Mouse (Mus musculus) heart, adult 2 months (tissue): Measurements from ENCODE around the gene Suco. TPM values are rescaled to one million over a fixed set of nuclear protein-coding genes. Genes with fewer than 3 reads are reported as not detected.

Experiments used
- DNase-seq, 2 experiments: peaks; one replicate each; pipeline ENCODE4 v3.0.0; 2021
- H3K27ac ChIP-seq: fragments of 200-600 bp; 2 replicates; pipeline ENCODE4 v1.8.1; 2022
- H3K27me3 ChIP-seq: fragments of 200-500 bp; 2 replicates; pipeline ENCODE4 v1.6.1; 2012; ENCODE audit warnings: mild to moderate bottlenecking, low read length, inconsistent platforms, mixed read lengths; ENCODE audit not compliant: control insufficient read depth, insufficient read depth
- H3K36me3 ChIP-seq: fragments of 200-500 bp; 2 replicates; pipeline ENCODE4 v1.6.1; 2012; ENCODE audit warnings: low read length, inconsistent platforms; ENCODE audit not compliant: control insufficient read depth, insufficient read depth
- H3K4me1 ChIP-seq: fragments of 200-500 bp; 2 replicates; pipeline ENCODE4 v1.6.1; 2011; ENCODE audit warnings: low read length; ENCODE audit not compliant: control insufficient read depth, insufficient read depth
- H3K4me3 ChIP-seq: fragments of 200-600 bp; 2 replicates; pipeline ENCODE4 v1.8.1; 2022
- H3K79me2 ChIP-seq: fragments of 200-500 bp; replicated peaks from 2 replicates; pipeline ENCODE4 v1.6.1; 2012; ENCODE audit warnings: mild to moderate bottlenecking, inconsistent platforms, low read length, moderate library complexity, mixed read lengths; ENCODE audit not compliant: control insufficient read depth, insufficient read depth
- H3K9ac ChIP-seq: fragments of 200-500 bp; 2 replicates; pipeline ENCODE4 v1.6.1; 2012; ENCODE audit warnings: low read depth, mild to moderate bottlenecking, control low read depth, inconsistent platforms, low read length, mixed read lengths
- CTCF ChIP-seq: fragments of 200-600 bp; IDR thresholded peaks from 2 replicates; pipeline ENCODE4 v1.8.1; 2022; ENCODE audit warnings: antibody characterized with exemption, mild to moderate bottlenecking, moderate library complexity
- EP300 ChIP-seq: fragments of 200-500 bp; IDR thresholded peaks from 2 replicates; pipeline ENCODE4 v1.6.1; 2011; ENCODE audit warnings: low read depth, low read length, control low read depth; ENCODE audit not compliant: insufficient read depth
- POLR2A ChIP-seq: fragments of 200-500 bp; IDR thresholded peaks from 2 replicates; pipeline ENCODE4 v1.6.1; 2011; ENCODE audit warnings: mild to moderate bottlenecking, low read depth, low read length, control low read depth; ENCODE audit not compliant: insufficient read depth
- WGBS: fragments of 180-500 bp; shearing (Covaris S2); methylation state at CpG from one replicate; pipeline ENCODE4 v1.1.7; 2018; 5-methylcytosine and 5-hydroxymethylcytosine counted together
- intact Hi-C: fragments of 180-260 bp; cut with DNase I; formaldehyde crosslinking; loops from one replicate; pipeline ENCODE4 v1.15.1; 2025
- polyA plus RNA-seq: library from polyadenylated mRNA; depleted of rRNA; stranded (reverse); fragments of >200 nt; gene quantifications from 2 replicates; pipeline ENCODE4 v1.2.3, GENCODE M21; 2012
- total RNA-seq, 2 experiments: library from RNA; stranded (reverse); gene quantifications; 2 replicates each; pipeline ENCODE4 v1.2.3; 2021

Gene Suco
- total and polyA plus RNA-seq, 3 experiments: 2.6 to 15.1 (median 13.8) TPM

DNA sequence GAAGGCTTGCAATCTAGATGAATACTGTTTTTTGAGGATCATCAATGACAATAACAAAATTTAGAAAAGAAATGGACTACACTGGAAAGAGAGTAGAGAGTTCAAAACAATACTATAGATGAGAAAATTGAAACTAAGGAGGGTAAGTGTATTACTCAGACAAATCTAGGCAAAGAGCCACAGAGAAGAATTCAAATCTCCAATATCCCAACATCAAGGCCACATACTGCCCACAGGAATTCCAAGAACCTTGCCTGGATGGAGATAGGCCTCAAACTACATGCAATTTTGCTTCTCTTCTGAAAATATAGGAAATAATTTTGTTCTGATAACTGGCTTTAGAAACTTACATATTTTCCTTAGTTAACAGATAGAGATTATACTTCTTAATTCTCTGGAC lies 76.2 kb downstream of the Suco start:
- Histone ChIP-seq H3K27me3 (no peaks in the 10 kb centered on the region), H3K4me1 (no peaks in the 10 kb centered on the region), H3K9ac (no peak overlapping the region), H3K79me2 (no peaks in the 10 kb centered on the region), H3K4me3 (no peak overlapping the region), H3K27ac (no peak overlapping the region), H3K36me3 (no peaks in the 10 kb centered on the region)
- TF ChIP-seq EP300: no peak
- TF ChIP-seq POLR2A: no peak
- no peak for TF ChIP-seq CTCF
- intact Hi-C loops: no loop called here
- DNase-seq: no peak

DNA sequence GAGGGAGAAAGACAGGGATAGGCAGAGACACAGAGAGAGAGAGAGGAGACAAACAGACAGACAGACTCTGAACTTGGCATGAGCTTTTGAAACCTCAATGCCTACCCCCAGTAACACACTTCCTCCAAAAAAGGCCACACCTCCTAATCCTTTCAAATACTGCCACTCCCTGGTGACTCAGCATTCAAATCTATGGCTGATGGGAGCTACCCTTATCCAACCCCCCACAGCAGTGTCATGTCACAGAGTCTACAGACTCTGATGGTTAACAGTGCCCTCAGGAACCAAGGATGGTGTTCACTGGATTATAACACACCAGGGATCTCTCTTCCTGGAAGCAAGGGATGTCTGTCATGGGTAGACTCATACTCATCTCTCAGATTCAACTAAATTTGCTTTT lies 76.7 kb downstream of the Suco start:
- intact Hi-C loops: no loop called here
- H3K36me3 ChIP-seq: no peaks in the 10 kb centered on the region
- H3K9ac ChIP-seq: no peak overlapping the region
- no peak overlapping the region for H3K27ac ChIP-seq
- DNase-seq: no peak
- no peaks in the 10 kb centered on the region for H3K27me3 ChIP-seq
- no peaks in the 10 kb centered on the region for H3K79me2 ChIP-seq
- TF ChIP-seq POLR2A (no peak), CTCF (no peak), EP300 (no peak)
- no peak overlapping the region for H3K4me3 ChIP-seq
- no peaks in the 10 kb centered on the region for H3K4me1 ChIP-seq

DNA sequence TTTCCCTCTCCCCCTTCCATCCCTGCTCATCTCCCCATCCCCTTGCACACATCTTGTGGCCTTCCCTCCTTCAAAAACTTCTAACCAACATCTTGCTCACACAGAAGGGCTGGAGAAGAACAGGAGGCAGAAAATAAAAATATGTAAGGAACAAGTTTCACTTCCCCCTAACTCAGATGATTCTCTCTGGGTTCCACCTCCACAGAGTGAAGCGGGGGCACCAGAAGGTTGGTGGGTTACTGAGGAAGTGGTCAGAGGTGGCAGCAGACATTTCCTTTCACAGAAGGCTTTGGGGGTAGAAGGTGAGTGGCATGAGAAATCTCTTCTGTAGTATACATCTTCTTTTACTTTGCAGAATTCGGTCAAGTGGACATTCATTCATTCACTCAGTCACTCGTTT lies 77.6 kb downstream of the Suco start:
- TF ChIP-seq POLR2A (no peak), EP300 (no peak), CTCF (no peak)
- no peaks in the 10 kb centered on the region for H3K4me1 ChIP-seq
- no peaks in the 10 kb centered on the region for H3K79me2 ChIP-seq
- no peak overlapping the region for H3K9ac ChIP-seq
- H3K36me3 ChIP-seq: no peaks in the 10 kb centered on the region
- WGBS: 85% methylated on average over 3 of the region's 3 CpGs
- no peak overlapping the region for H3K27ac ChIP-seq
- DNase-seq: no peak
- intact Hi-C loops: no loop called here
- H3K4me3 ChIP-seq: no peak overlapping the region
- H3K27me3 ChIP-seq: no peaks in the 10 kb centered on the region

DNA sequence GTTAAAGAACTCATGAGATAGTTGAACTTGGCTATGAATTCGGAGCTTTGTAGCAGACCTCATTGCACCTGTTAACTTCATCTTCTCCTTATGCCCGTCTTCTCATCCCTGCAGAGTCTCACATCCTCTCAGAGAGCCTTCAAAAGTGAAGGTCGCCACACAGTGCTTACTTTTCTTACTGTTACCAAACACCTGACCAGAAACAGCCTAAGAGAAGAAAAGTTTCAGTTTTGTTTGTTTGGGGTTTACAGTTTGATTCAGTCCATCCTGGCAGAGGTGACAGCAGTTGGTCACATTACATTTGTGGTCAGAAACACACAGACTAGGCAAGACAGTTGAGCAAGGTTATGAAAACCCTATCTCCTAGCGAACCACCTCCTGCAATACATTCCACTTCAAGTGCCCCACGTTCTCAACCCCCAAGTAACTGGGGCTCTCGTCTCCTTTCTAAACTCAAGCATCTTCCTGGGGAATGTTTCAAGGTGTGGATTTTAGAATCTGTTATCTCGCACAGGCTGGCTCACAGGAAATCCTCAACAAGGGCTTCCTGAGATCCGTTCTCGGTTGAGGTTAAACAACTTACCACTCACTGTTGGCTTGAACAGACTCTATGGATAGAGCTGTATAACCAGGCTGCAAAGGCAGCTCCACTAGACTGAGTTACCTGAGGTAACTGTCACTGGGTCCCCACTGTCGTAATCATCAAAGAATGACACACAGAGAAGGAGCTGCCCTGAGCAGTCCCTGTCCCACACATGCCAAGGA lies 81.9 kb downstream of the Suco start:
- Histone ChIP-seq H3K4me3 (no peak overlapping the region), H3K4me1 (no peaks in the 10 kb centered on the region), H3K27me3 (no peaks in the 10 kb centered on the region), H3K27ac (no peak overlapping the region), H3K36me3 (no peaks in the 10 kb centered on the region), H3K9ac (no peak overlapping the region), H3K79me2 (no peaks in the 10 kb centered on the region)
- DNase-seq: no peak
- 57% methylated on average over 10 of the region's 10 CpGs for WGBS
- intact Hi-C loops: no loop called here
- TF ChIP-seq EP300 (no peak), POLR2A (no peak), CTCF (no peak)

DNA sequence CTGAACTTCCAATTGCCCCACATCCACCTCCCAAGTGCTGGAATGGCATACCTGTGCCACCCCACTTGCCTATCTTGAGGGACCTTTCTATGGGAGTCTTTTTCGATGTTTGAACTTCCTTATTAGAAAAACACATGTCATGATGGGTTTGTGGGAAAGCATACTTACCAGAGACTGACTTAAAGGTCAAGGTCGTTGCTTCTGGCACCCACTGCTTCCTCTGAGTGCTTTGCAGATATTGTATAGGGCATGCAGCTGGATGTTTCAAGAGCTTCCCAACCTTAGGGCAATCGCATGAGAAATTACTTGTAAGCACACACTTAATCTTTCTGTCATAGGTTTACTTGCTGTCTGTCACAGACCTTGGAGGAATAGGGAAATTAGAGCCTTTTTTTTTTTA lies 83.2 kb downstream of the Suco start:
- DNase-seq: no peak
- intact Hi-C loops: no loop called here
- H3K4me1 ChIP-seq: no peaks in the 10 kb centered on the region
- H3K4me3 ChIP-seq: no peak overlapping the region
- no peak for TF ChIP-seq EP300
- no peak for TF ChIP-seq POLR2A
- no peak for TF ChIP-seq CTCF
- H3K9ac ChIP-seq: no peak overlapping the region
- no peaks in the 10 kb centered on the region for H3K36me3 ChIP-seq
- no peak overlapping the region for H3K27ac ChIP-seq
- WGBS: 39% methylated on average over 3 of the region's 3 CpGs
- no peaks in the 10 kb centered on the region for H3K79me2 ChIP-seq
- no peaks in the 10 kb centered on the region for H3K27me3 ChIP-seq

DNA sequence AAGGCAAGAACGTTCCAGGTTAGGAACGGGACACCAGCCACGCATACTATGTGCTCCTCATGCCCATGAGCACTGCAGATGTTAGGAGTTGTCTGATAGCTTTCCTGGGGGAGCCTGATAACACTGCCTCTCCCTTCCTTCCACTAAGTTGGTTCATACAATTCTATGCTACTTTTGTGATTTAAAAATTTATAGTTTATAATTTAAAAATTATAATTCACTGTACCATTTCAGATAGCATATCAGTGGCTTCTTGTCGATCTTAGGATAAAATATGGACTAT lies 83.9 kb downstream of the Suco start:
- WGBS: 80% methylated on average over 4 of the region's 4 CpGs
- no peak for DNase-seq
- Histone ChIP-seq H3K4me1 (no peaks in the 10 kb centered on the region), H3K9ac (no peak overlapping the region), H3K27me3 (no peaks in the 10 kb centered on the region), H3K79me2 (no peaks in the 10 kb centered on the region), H3K4me3 (no peak overlapping the region), H3K36me3 (no peaks in the 10 kb centered on the region), H3K27ac (no peak overlapping the region)
- TF ChIP-seq POLR2A (no peak), EP300 (no peak), CTCF (no peak)
- intact Hi-C loops: no loop called here
